Mouse (Mus musculus) liver, adult 2 months (tissue): ENCODE measurements around the gene Wnt5b. TPM values are rescaled to one million over a fixed set of nuclear protein-coding genes. Genes with fewer than 3 reads are reported as not detected.

Experiments used
- DNase-seq: peaks from one replicate; pipeline ENCODE4 v3.0.0-alpha.2; 2011; ENCODE audit warnings: low read depth, low spot score; ENCODE audit errors: extremely low read depth
- H3K27ac ChIP-seq: fragments of 200-500 bp; replicated peaks from 2 replicates; pipeline ENCODE4 v1.5.1; 2012; ENCODE audit warnings: low read depth, mild to moderate bottlenecking, control low read depth, inconsistent platforms, low read length; ENCODE audit not compliant: insufficient read depth
- H3K27me3 ChIP-seq: fragments of 200-500 bp; 2 replicates; pipeline ENCODE4 v1.6.1; 2012; ENCODE audit warnings: mild to moderate bottlenecking, moderate library complexity, low read length, inconsistent platforms; ENCODE audit not compliant: control insufficient read depth, insufficient read depth
- H3K36me3 ChIP-seq: fragments of 200-500 bp; 2 replicates; pipeline ENCODE4 v1.6.1; 2012; ENCODE audit warnings: low read length, inconsistent platforms; ENCODE audit not compliant: control insufficient read depth, insufficient read depth
- H3K4me1 ChIP-seq: fragments of 200-500 bp; 2 replicates; pipeline ENCODE4 v1.6.1; 2011; ENCODE audit warnings: low read length; ENCODE audit not compliant: control insufficient read depth, insufficient read depth
- H3K4me3 ChIP-seq: fragments of 200-500 bp; 2 replicates; pipeline ENCODE4 v1.5.1; 2011; ENCODE audit warnings: low read depth, mild to moderate bottlenecking, control low read depth, low read length, moderate library complexity; ENCODE audit not compliant: insufficient read depth
- H3K79me2 ChIP-seq: fragments of 200-500 bp; 2 replicates; pipeline ENCODE4 v1.6.1; 2012; ENCODE audit warnings: inconsistent platforms, mild to moderate bottlenecking, low read length, moderate library complexity; ENCODE audit not compliant: control insufficient read depth, insufficient read depth
- H3K9ac ChIP-seq: fragments of 200-500 bp; 2 replicates; pipeline ENCODE4 v1.6.1; 2012; ENCODE audit warnings: low read depth, mild to moderate bottlenecking, control low read depth, inconsistent platforms, low read length
- CTCF ChIP-seq: fragments of 200-500 bp; IDR thresholded peaks from 2 replicates; pipeline ENCODE4 v1.5.1; 2011; ENCODE audit warnings: low read depth, low read length, control low read depth
- POLR2A ChIP-seq: fragments of 200-500 bp; IDR thresholded peaks from 2 replicates; pipeline ENCODE4 v1.6.1; 2011; ENCODE audit warnings: low read length, control low read depth; ENCODE audit not compliant: insufficient read depth; ENCODE audit errors: extremely low read depth
- WGBS: fragments of 180-500 bp; shearing (Covaris S2); methylation state at CpG from one replicate; pipeline ENCODE4 v1.1.7; 2018; 5-methylcytosine and 5-hydroxymethylcytosine counted together
- polyA plus RNA-seq: library from polyadenylated mRNA; depleted of rRNA; stranded (reverse); fragments of >200 nt; gene quantifications from 2 replicates; pipeline ENCODE4 v1.2.3, GENCODE M21; 2012
- total RNA-seq: library from RNA; depleted of rRNA; stranded (reverse); fragments of >200 nt; gene quantifications from 2 replicates; pipeline ENCODE4 v1.2.3, GENCODE M21; 2014

Wnt5b gene
- total and polyA plus RNA-seq, 2 experiments, result 4.7 to 5.8 TPM

GRCm38 (mm10) chr6:119584061-119584460, 39.9 kb upstream of the Wnt5b start:
- TF ChIP-seq POLR2A (no peak), CTCF (no peak)
- no peak overlapping the region for H3K4me3 ChIP-seq
- no peaks in the 10 kb centered on the region for H3K79me2 ChIP-seq
- no peaks in the 10 kb centered on the region for H3K27me3 ChIP-seq
- no peak for DNase-seq
- no peaks in the 10 kb centered on the region; the same call in 1 of the 2 replicates for H3K36me3 ChIP-seq
- no peak overlapping the region for H3K27ac ChIP-seq
- H3K9ac ChIP-seq, result no peak overlapping the region
- peaks cover 17% of the 10 kb centered on the region for H3K4me1 ChIP-seq
- WGBS, result 74% methylated on average over 1 of the region's 1 CpGs

GRCm38 (mm10) chr6:119583165-119583564, 39.0 kb upstream of the Wnt5b start:
- no peak overlapping the region for H3K9ac ChIP-seq
- no peak overlapping the region for H3K4me3 ChIP-seq
- no peaks in the 10 kb centered on the region for H3K27me3 ChIP-seq
- H3K79me2 ChIP-seq, result no peaks in the 10 kb centered on the region
- no peak for TF ChIP-seq CTCF
- no peak for TF ChIP-seq POLR2A
- peaks cover 17% of the 10 kb centered on the region for H3K4me1 ChIP-seq
- WGBS, result 96% methylated on average over 5 of the region's 5 CpGs
- no peaks in the 10 kb centered on the region for H3K36me3 ChIP-seq
- H3K27ac ChIP-seq, result no peak overlapping the region
- DNase-seq, result no peak

DNA sequence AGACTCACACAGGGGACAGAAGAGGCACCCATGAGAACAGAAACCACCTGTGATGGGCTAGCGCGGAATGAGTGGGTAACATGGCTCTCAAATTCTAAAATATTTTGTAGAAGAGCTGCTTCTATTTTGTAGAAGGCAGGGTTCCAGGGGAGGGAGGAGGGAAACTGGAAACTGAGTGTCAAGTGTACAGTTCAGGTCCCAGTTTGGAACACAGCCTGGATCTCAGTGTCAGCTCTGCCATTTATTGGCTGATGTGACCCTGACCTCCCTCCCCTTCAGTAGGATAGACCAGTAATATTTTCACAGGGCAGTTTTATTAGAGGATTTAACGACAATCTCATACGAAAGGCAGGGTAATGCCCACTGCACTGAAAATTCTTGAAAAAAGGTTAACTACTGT, 32.6 kb upstream of the Wnt5b start:
- H3K27ac ChIP-seq, result no peak overlapping the region
- H3K79me2 ChIP-seq, result no peaks in the 10 kb centered on the region
- no peaks in the 10 kb centered on the region for H3K4me1 ChIP-seq
- H3K36me3 ChIP-seq, result peaks cover 2% of the 10 kb centered on the region; the same call in 1 of the 2 replicates
- no peak for TF ChIP-seq CTCF
- TF ChIP-seq POLR2A, result no peak
- 85% methylated on average over 4 of the region's 4 CpGs for WGBS
- DNase-seq, result peak; percentile 41
- no peak overlapping the region for H3K4me3 ChIP-seq
- H3K9ac ChIP-seq, result no peak overlapping the region
- H3K27me3 ChIP-seq, result no peaks in the 10 kb centered on the region

- no peak for DNase-seq
- 94% methylated on average over 12 of the region's 12 CpGs for WGBS
- no peaks in the 10 kb centered on the region for H3K27me3 ChIP-seq
- H3K4me1 ChIP-seq, result no peaks in the 10 kb centered on the region
- H3K9ac ChIP-seq, result no peak overlapping the region
- no peak overlapping the region for H3K27ac ChIP-seq
- no peaks in the 10 kb centered on the region for H3K79me2 ChIP-seq
- no peak overlapping the region for H3K4me3 ChIP-seq
- peaks cover 2% of the 10 kb centered on the region; the same call in 1 of the 2 replicates for H3K36me3 ChIP-seq
- TF ChIP-seq POLR2A, result no peak
- no peak for TF ChIP-seq CTCF
Measured at GRCm38 (mm10) chr6:119575331-119575730, 31.2 kb upstream of the Wnt5b start.

- DNase-seq, result no peak
Measured at GRCm38 (mm10) chr6:119572296-119572695, 28.1 kb upstream of the Wnt5b start.

DNA sequence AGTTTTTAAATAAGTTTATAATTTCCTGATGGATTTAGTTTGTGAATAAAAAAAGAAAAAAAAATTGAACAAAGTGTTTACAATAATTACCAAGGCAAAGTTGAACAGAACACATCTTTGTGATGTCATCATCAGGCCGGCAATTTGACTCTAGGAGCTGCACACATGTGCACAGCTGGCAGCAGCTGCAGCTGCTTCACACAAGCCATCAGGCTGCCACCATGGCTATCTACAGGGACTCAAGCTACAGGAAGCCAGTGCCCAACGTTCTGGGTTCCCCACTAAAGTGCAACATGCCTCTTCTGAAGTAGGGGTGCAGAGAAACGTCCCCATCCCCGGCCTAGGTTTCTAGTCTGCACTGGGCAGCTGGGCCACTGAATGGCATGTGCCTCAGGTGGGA, 26.6 kb upstream of the Wnt5b start:
- WGBS, result 86% methylated on average over 4 of the region's 4 CpGs
- Histone ChIP-seq H3K27ac (no peak overlapping the region), H3K4me1 (no peaks in the 10 kb centered on the region), H3K36me3 (peaks cover 2% of the 10 kb centered on the region; the same call in 1 of the 2 replicates), H3K27me3 (no peaks in the 10 kb centered on the region), H3K9ac (no peak overlapping the region), H3K79me2 (no peaks in the 10 kb centered on the region), H3K4me3 (no peak overlapping the region)
- DNase-seq, result no peak
- TF ChIP-seq POLR2A (no peak), CTCF (no peak)

More at GRCm38 (mm10) chr6:119572296-119572695, 28.1 kb upstream of the Wnt5b start:
- H3K36me3 ChIP-seq, result peaks cover 2% of the 10 kb centered on the region; the same call in 1 of the 2 replicates
- H3K4me1 ChIP-seq, result no peaks in the 10 kb centered on the region
- no peak overlapping the region for H3K4me3 ChIP-seq
- 89% methylated on average over 7 of the region's 7 CpGs for WGBS
- H3K27me3 ChIP-seq, result no peaks in the 10 kb centered on the region
- TF ChIP-seq CTCF, result no peak
- TF ChIP-seq POLR2A, result no peak
- no peak overlapping the region for H3K9ac ChIP-seq
- no peak overlapping the region for H3K27ac ChIP-seq
- no peaks in the 10 kb centered on the region for H3K79me2 ChIP-seq
